Mouse (Mus musculus) c-Kit-positive CD71-positive TER-119-positive erythroid progenitor cells, embryonic 14.5 days (primary cell): ENCODE data around the gene Foxd4.
"Not testable (repeated sequence)": the region's sequence is repeated elsewhere in the genome, so short reads cannot be mapped to it uniquely, and the experiment has no call there.

ENCODE experiments used
- DNase-seq: peaks from one replicate; pipeline ENCODE4 v3.0.0-alpha.2; 2013; ENCODE audit warnings: low spot score

The Foxd4 gene

GRCm38 (mm10) chr19:24875129-24875870 is 25.7 kb downstream of the Foxd4 start, which contains the start of gene Gm10053:
Gm10053 (plus strand) TSS chr19:24875686.
- not testable (repeated sequence) for DNase-seq

- DNase-seq: no peak
Measured at GRCm38 (mm10) chr19:24873873-24874272, 27.1 kb downstream of the Foxd4 start.

GRCm38 (mm10) chr19:24871037-24871635 is 29.9 kb downstream of the Foxd4 start:
- peak; percentile 50 for DNase-seq

GRCm38 (mm10) chr19:24865436-24865835 is 35.6 kb downstream of the Foxd4 start:
- no peak for DNase-seq

- DNase-seq: no peak
Measured at GRCm38 (mm10) chr19:24861612-24862451, 39.2 kb downstream of the Foxd4 start, which contains the start of gene Pgm5. Pgm5 (minus strand) TSS chr19:24861855.

- no peak for DNase-seq
Measured at GRCm38 (mm10) chr19:24861276-24861611, 39.8 kb downstream of the Foxd4 start.

- DNase-seq: no peak
Measured at GRCm38 (mm10) chr19:24851456-24852315, 49.3 kb downstream of the Foxd4 start.
